Mouse (Mus musculus): ENCODE measurements at regions not wholly inside any gene's neighbourhood (a gene's known extent, or its start where the extent isn't known, plus 50 kb on each side); places are given as distances from the start of the nearest gene placed in this dataset.

- ATAC-seq (ENCODE audit: low FRiP score) = no peak
- no peak overlapping the region for H3K4me2 ChIP-seq (replicated peaks; ENCODE audit: low read depth, low read length)
- no peaks in the 10 kb centered on the region for H3K27me3 ChIP-seq (ENCODE audit: control insufficient read depth, insufficient read depth, low read length)
- no peaks in the 10 kb centered on the region for H3K36me3 ChIP-seq (ENCODE audit: control insufficient read depth, insufficient read depth, low read length)
- H3K9ac ChIP-seq (ENCODE audit: low read depth, low read length) = no peak overlapping the region
- DNase-seq (ENCODE audit: low spot score) = no peak
- H3K27ac ChIP-seq (ENCODE audit: low read depth, low read length) = no peak overlapping the region
- no peaks in the 10 kb centered on the region for H3K9me3 ChIP-seq (ENCODE audit: control insufficient read depth, low read length)
- no peak overlapping the region for H3K4me3 ChIP-seq (ENCODE audit: low read depth, low read length)
- H3K4me1 ChIP-seq (replicated peaks; ENCODE audit: control insufficient read depth, insufficient read depth, low read length) = no peaks in the 10 kb centered on the region
Measured at GRCm38 (mm10) chr13:102276885-102277284, 416.5 kb upstream of the Cd180 start.

GRCm38 (mm10) chr13:102280198-102280597 is 413.2 kb upstream of the Cd180 start:
- ATAC-seq (ENCODE audit: low FRiP score) = no peak

GRCm38 (mm10) chr13:102294451-102294850 is 398.9 kb upstream of the Cd180 start:
- 91% methylated on average over 2 of the region's 2 CpGs for WGBS

More at GRCm38 (mm10) chr13:102280198-102280597, 413.2 kb upstream of the Cd180 start:
- Histone ChIP-seq H3K4me2 (replicated peaks; ENCODE audit: low read depth, low read length) (no peak overlapping the region), H3K4me3 (ENCODE audit: low read depth, low read length) (no peak overlapping the region), H3K9ac (ENCODE audit: low read depth, low read length) (no peak overlapping the region), H3K27ac (ENCODE audit: low read depth, low read length) (no peak overlapping the region), H3K27me3 (ENCODE audit: control insufficient read depth, insufficient read depth, low read length) (no peaks in the 10 kb centered on the region), H3K4me1 (replicated peaks; ENCODE audit: control insufficient read depth, insufficient read depth, low read length) (no peaks in the 10 kb centered on the region), H3K9me3 (ENCODE audit: control insufficient read depth, low read length) (no peaks in the 10 kb centered on the region), H3K36me3 (ENCODE audit: control insufficient read depth, insufficient read depth, low read length) (no peaks in the 10 kb centered on the region)
- 89% methylated on average over 3 of the region's 3 CpGs for WGBS
- no peak for DNase-seq (ENCODE audit: low spot score)

GRCm38 (mm10) chr13:102295079-102295478 is 398.3 kb upstream of the Cd180 start:
- H3K4me1 ChIP-seq (replicated peaks; ENCODE audit: control insufficient read depth, insufficient read depth, low read length) = no peaks in the 10 kb centered on the region
- H3K27me3 ChIP-seq (ENCODE audit: control insufficient read depth, insufficient read depth, low read length) = no peaks in the 10 kb centered on the region
- ATAC-seq (ENCODE audit: low FRiP score) = no peak
- H3K4me2 ChIP-seq (replicated peaks; ENCODE audit: low read depth, low read length) = no peak overlapping the region
- no peak for DNase-seq (ENCODE audit: low spot score)
- no peak overlapping the region for H3K9ac ChIP-seq (ENCODE audit: low read depth, low read length)
- H3K36me3 ChIP-seq (ENCODE audit: control insufficient read depth, insufficient read depth, low read length) = no peaks in the 10 kb centered on the region
- no peak overlapping the region for H3K27ac ChIP-seq (ENCODE audit: low read depth, low read length)
- H3K9me3 ChIP-seq (ENCODE audit: control insufficient read depth, low read length) = no peaks in the 10 kb centered on the region
- no peak overlapping the region for H3K4me3 ChIP-seq (ENCODE audit: low read depth, low read length)
- 85% methylated on average over 11 of the region's 11 CpGs for WGBS

More at GRCm38 (mm10) chr13:102294451-102294850, 398.9 kb upstream of the Cd180 start:
- H3K4me2 ChIP-seq (replicated peaks; ENCODE audit: low read depth, low read length) = no peak overlapping the region
- ATAC-seq (ENCODE audit: low FRiP score) (no peak), DNase-seq (ENCODE audit: low spot score) (no peak)
- H3K9me3 ChIP-seq (ENCODE audit: control insufficient read depth, low read length) = no peaks in the 10 kb centered on the region
- no peak overlapping the region for H3K27ac ChIP-seq (ENCODE audit: low read depth, low read length)
- H3K27me3 ChIP-seq (ENCODE audit: control insufficient read depth, insufficient read depth, low read length) = no peaks in the 10 kb centered on the region
- H3K4me1 ChIP-seq (replicated peaks; ENCODE audit: control insufficient read depth, insufficient read depth, low read length) = no peaks in the 10 kb centered on the region
- no peak overlapping the region for H3K4me3 ChIP-seq (ENCODE audit: low read depth, low read length)
- H3K9ac ChIP-seq (ENCODE audit: low read depth, low read length) = no peak overlapping the region
- H3K36me3 ChIP-seq (ENCODE audit: control insufficient read depth, insufficient read depth, low read length) = no peaks in the 10 kb centered on the region

- 93% methylated on average over 2 of the region's 2 CpGs for WGBS
- no peaks in the 10 kb centered on the region for H3K27me3 ChIP-seq (ENCODE audit: control insufficient read depth, insufficient read depth, low read length)
- H3K4me2 ChIP-seq (replicated peaks; ENCODE audit: low read depth, low read length) = no peak overlapping the region
- no peaks in the 10 kb centered on the region for H3K9me3 ChIP-seq (ENCODE audit: control insufficient read depth, low read length)
- no peaks in the 10 kb centered on the region for H3K4me1 ChIP-seq (replicated peaks; ENCODE audit: control insufficient read depth, insufficient read depth, low read length)
- no peak overlapping the region for H3K27ac ChIP-seq (ENCODE audit: low read depth, low read length)
- DNase-seq (ENCODE audit: low spot score) (no peak), ATAC-seq (ENCODE audit: low FRiP score) (no peak)
- H3K4me3 ChIP-seq (ENCODE audit: low read depth, low read length) = no peak overlapping the region
- H3K36me3 ChIP-seq (ENCODE audit: control insufficient read depth, insufficient read depth, low read length) = no peaks in the 10 kb centered on the region
- H3K9ac ChIP-seq (ENCODE audit: low read depth, low read length) = no peak overlapping the region
Measured at GRCm38 (mm10) chr13:102307983-102308382, 385.4 kb upstream of the Cd180 start.

GRCm38 (mm10) chr13:102312096-102312495 is 381.3 kb upstream of the Cd180 start:
- H3K4me2 ChIP-seq (replicated peaks; ENCODE audit: low read depth, low read length) = no peak overlapping the region
- WGBS = 76% methylated on average over 3 of the region's 3 CpGs
- H3K4me1 ChIP-seq (replicated peaks; ENCODE audit: control insufficient read depth, insufficient read depth, low read length) = no peaks in the 10 kb centered on the region
- no peak overlapping the region for H3K9ac ChIP-seq (ENCODE audit: low read depth, low read length)
- no peak for DNase-seq (ENCODE audit: low spot score)
- H3K9me3 ChIP-seq (ENCODE audit: control insufficient read depth, low read length) = no peaks in the 10 kb centered on the region
- H3K36me3 ChIP-seq (ENCODE audit: control insufficient read depth, insufficient read depth, low read length) = no peaks in the 10 kb centered on the region
- no peaks in the 10 kb centered on the region for H3K27me3 ChIP-seq (ENCODE audit: control insufficient read depth, insufficient read depth, low read length)
- ATAC-seq (ENCODE audit: low FRiP score) = no peak
- no peak overlapping the region for H3K27ac ChIP-seq (ENCODE audit: low read depth, low read length)
- H3K4me3 ChIP-seq (ENCODE audit: low read depth, low read length) = no peak overlapping the region

- WGBS = 88% methylated on average over 3 of the region's 3 CpGs
- Histone ChIP-seq H3K27ac (ENCODE audit: low read depth, low read length) (no peak overlapping the region), H3K9me3 (ENCODE audit: control insufficient read depth, low read length) (no peaks in the 10 kb centered on the region), H3K4me2 (replicated peaks; ENCODE audit: low read depth, low read length) (no peak overlapping the region), H3K4me1 (replicated peaks; ENCODE audit: control insufficient read depth, insufficient read depth, low read length) (no peaks in the 10 kb centered on the region), H3K4me3 (ENCODE audit: low read depth, low read length) (no peak overlapping the region), H3K36me3 (ENCODE audit: control insufficient read depth, insufficient read depth, low read length) (no peaks in the 10 kb centered on the region), H3K27me3 (ENCODE audit: control insufficient read depth, insufficient read depth, low read length) (no peaks in the 10 kb centered on the region), H3K9ac (ENCODE audit: low read depth, low read length) (no peak overlapping the region)
- DNase-seq (ENCODE audit: low spot score) (no peak), ATAC-seq (ENCODE audit: low FRiP score) (no peak)
Measured at GRCm38 (mm10) chr13:102315921-102316692, 377.3 kb upstream of the Cd180 start.

- no peak overlapping the region for H3K27ac ChIP-seq (ENCODE audit: low read depth, low read length)
- no peaks in the 10 kb centered on the region for H3K9me3 ChIP-seq (ENCODE audit: control insufficient read depth, low read length)
- DNase-seq (ENCODE audit: low spot score) (no peak), ATAC-seq (ENCODE audit: low FRiP score) (no peak)
- H3K4me2 ChIP-seq (replicated peaks; ENCODE audit: low read depth, low read length) = no peak overlapping the region
- 94% methylated on average over 4 of the region's 4 CpGs for WGBS
- H3K4me1 ChIP-seq (replicated peaks; ENCODE audit: control insufficient read depth, insufficient read depth, low read length) = no peaks in the 10 kb centered on the region
- H3K9ac ChIP-seq (ENCODE audit: low read depth, low read length) = no peak overlapping the region
- no peak overlapping the region for H3K4me3 ChIP-seq (ENCODE audit: low read depth, low read length)
- no peaks in the 10 kb centered on the region for H3K27me3 ChIP-seq (ENCODE audit: control insufficient read depth, insufficient read depth, low read length)
- no peaks in the 10 kb centered on the region for H3K36me3 ChIP-seq (ENCODE audit: control insufficient read depth, insufficient read depth, low read length)
Measured at GRCm38 (mm10) chr13:102318891-102319404, 374.4 kb upstream of the Cd180 start.

GRCm38 (mm10) chr13:102319453-102319852 is 373.9 kb upstream of the Cd180 start:
- H3K27ac ChIP-seq (ENCODE audit: low read depth, low read length) = no peak overlapping the region
- H3K9me3 ChIP-seq (ENCODE audit: control insufficient read depth, low read length) = no peaks in the 10 kb centered on the region
- ATAC-seq (ENCODE audit: low FRiP score) (no peak), DNase-seq (ENCODE audit: low spot score) (no peak)
- H3K36me3 ChIP-seq (ENCODE audit: control insufficient read depth, insufficient read depth, low read length) = no peaks in the 10 kb centered on the region
- no peaks in the 10 kb centered on the region for H3K27me3 ChIP-seq (ENCODE audit: control insufficient read depth, insufficient read depth, low read length)
- no peak overlapping the region for H3K9ac ChIP-seq (ENCODE audit: low read depth, low read length)
- no peak overlapping the region for H3K4me3 ChIP-seq (ENCODE audit: low read depth, low read length)
- no peaks in the 10 kb centered on the region for H3K4me1 ChIP-seq (replicated peaks; ENCODE audit: control insufficient read depth, insufficient read depth, low read length)
- WGBS = 88% methylated on average over 2 of the region's 2 CpGs
- no peak overlapping the region for H3K4me2 ChIP-seq (replicated peaks; ENCODE audit: low read depth, low read length)

All from hindbrain, embryonic 11.5 days (tissue).